In the genomic region with DNA sequence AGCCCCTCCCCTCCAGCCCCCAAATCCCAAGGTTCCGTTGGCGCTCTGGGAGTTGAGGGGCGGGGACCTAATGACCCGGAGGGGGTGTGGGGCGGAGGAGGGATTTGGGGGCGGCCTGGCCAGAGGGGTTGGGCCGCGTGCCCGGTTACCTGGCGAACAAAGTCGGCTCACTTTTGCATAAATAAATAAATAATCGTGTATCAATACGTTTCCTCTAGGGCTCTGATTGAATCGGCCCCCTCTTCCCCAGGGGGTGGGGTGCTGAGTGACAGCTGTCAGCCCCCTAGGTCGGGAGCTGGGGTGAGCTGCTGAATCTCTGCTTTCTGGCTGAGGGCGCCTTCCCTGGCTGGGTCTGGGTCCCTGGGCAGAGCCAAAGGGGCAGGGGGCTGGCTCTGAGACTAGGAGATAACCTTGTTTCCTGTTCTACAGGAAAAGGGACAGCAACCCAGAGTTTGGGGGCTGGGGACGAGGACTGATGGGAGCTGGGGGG, we compare ENCODE assay signal across 8 mouse cellular contexts. TPM values are rescaled to one million over a fixed set of nuclear protein-coding genes. Genes with fewer than 3 reads are reported as not detected.
DNase-seq lines count a peak whose midpoint lies in the region; ATAC-seq and TF ChIP-seq lines count a peak whose summit lies in the region.

No protein-coding gene starts in this region.

- peaks cover 56% of the 10 kb centered on the region for H3K4me1 ChIP-seq in heart, embryonic 16.5 days (ENCODE audit: control insufficient read depth, insufficient read depth, low read length)

- H3K79me2 ChIP-seq in myocyte (ENCODE audit: control insufficient read depth, insufficient read depth) = peaks cover 41% of the 10 kb centered on the region

- H3K9ac ChIP-seq in heart, embryonic 16.5 days (ENCODE audit: low read length) = peak overlapping the region; percentile 99

- DNase-seq in adrenal gland, adult 2 months = peak; percentile 76
- no peak for DNase-seq in adrenal gland, adult 8-10 months
- peak; percentile 26 for DNase-seq in A20 (ENCODE audit: low read depth, low spot score)
- peak; percentile 50 for DNase-seq in embryo, embryonic 10 days (ENCODE audit: low spot score)
- peak; percentile 65 to 75 for DNase-seq in kidney, postnatal 4 days

- ATAC-seq in heart, embryonic 16.5 days (replicated peaks; ENCODE audit: extremely low read depth, insufficient read depth, low FRiP score) = no peak
- no peak for ATAC-seq in inflammation-experienced regulatory T-cells, adult 6 months

- peak overlapping the region; percentile 96 for H3K27ac ChIP-seq in heart, embryonic 16.5 days (ENCODE audit: low read length)

- no peaks in the 10 kb centered on the region for H3K27me3 ChIP-seq in heart, embryonic 16.5 days (ENCODE audit: control insufficient read depth, insufficient read depth, low read length)
- no peaks in the 10 kb centered on the region for H3K27me3 ChIP-seq in myocyte (ENCODE audit: control insufficient read depth, insufficient read depth, insufficient read length)

- H3K9me3 ChIP-seq in heart, embryonic 16.5 days (replicated peaks; ENCODE audit: control insufficient read depth, low read length) = no peaks in the 10 kb centered on the region

- H3K4me3 ChIP-seq in heart, embryonic 16.5 days (ENCODE audit: low read length) = peak overlapping the region; percentile 93
- H3K4me3 ChIP-seq in myocyte = peak overlapping the region; percentile 92

- H3K4me2 ChIP-seq in heart, embryonic 16.5 days (ENCODE audit: low read depth, low read length) = peak overlapping the region; percentile 92
- peak overlapping the region; percentile 62 for H3K4me2 ChIP-seq in myocyte (ENCODE audit: low read depth)

- H3ac ChIP-seq in myocyte (ENCODE audit: control insufficient read depth, insufficient read length) = peak overlapping the region; percentile 93

- TF ChIP-seq POLR2A in myocyte (IDR thresholded peaks at IDR 0.05; ENCODE audit: insufficient read length, low read depth) = no peak

- under 1% methylated on average over 15 of the region's 17 CpGs for WGBS in heart, embryonic 16.5 days

- no peaks in the 10 kb centered on the region for H3K36me3 ChIP-seq in heart, embryonic 16.5 days (ENCODE audit: control insufficient read depth, insufficient read depth)
- no peaks in the 10 kb centered on the region for H3K36me3 ChIP-seq in myocyte (ENCODE audit: control insufficient read depth, insufficient read depth)

TF ChIP-seq in myocyte, 11 proteins besides CTCF, POLR2A, EP300 and RAD21:
- no peak for TF ChIP-seq MYOD1 (IDR thresholded peaks at IDR 0.05; ENCODE audit: control insufficient read depth in 1 of 3, insufficient read length in 2 of 3, low read depth in 2 of 3)

RNA-seq across cellular contexts. Expression of a gene that starts 1.8 kb away (rescaled TPM):
- total RNA-seq in adrenal gland, adult 2 months (2021) = 10 to 100 TPM; 64.3 to 88.3 TPM
- polyA plus RNA-seq in adrenal gland, adult 2 months (2012; rRNA removed) = 78.1 and 88.7 TPM in 2 replicates
- total RNA-seq in adrenal gland, adult 8-10 months (2022) = 100 to 1,000 TPM in 1 of 4 experiments, 10 to 100 TPM in 3; 72.0 to 109 (median 82.9) TPM
- polyA plus RNA-seq in heart, embryonic 16.5 days (2015; fragmentation: Nextera tagmentation; extraction: Ambion mirVana) = 7.1 and 7.2 TPM in 2 replicates
- polyA plus RNA-seq in myocyte (2012; fragmentation: generic; extraction: Trizol) = 58.2 TPM
- polyA plus RNA-seq in inflammation-experienced regulatory T-cells, adult 6 months (2017; shearing (Covaris generic)) = 1 to 10 TPM; 1.6 to 2.4 (median 2.4) TPM

RNA-seq across cellular contexts. Expression of a gene that starts 38.9 kb away (rescaled TPM):
- under 1 TPM; 0.29 to 0.93 TPM for total RNA-seq in adrenal gland, adult 2 months (2021)
- 0.29 and 0.56 TPM in 2 replicates for polyA plus RNA-seq in adrenal gland, adult 2 months (2012; rRNA removed)
- under 1 TPM; 0.42 to 0.92 (median 0.64) TPM for total RNA-seq in adrenal gland, adult 8-10 months (2022)
- polyA plus RNA-seq in heart, embryonic 16.5 days (2015; fragmentation: Nextera tagmentation; extraction: Ambion mirVana) = 0.70 and 1.4 TPM in 2 replicates
- polyA plus RNA-seq in myocyte (2012; fragmentation: generic; extraction: Trizol) = not detected
- polyA plus RNA-seq in inflammation-experienced regulatory T-cells, adult 6 months (2017; shearing (Covaris generic)) = 1 to 10 TPM; 1.9 to 6.6 (median 3.3) TPM
